Mouse (Mus musculus): Measurements from ENCODE around the gene Mrpl39.

DNA sequence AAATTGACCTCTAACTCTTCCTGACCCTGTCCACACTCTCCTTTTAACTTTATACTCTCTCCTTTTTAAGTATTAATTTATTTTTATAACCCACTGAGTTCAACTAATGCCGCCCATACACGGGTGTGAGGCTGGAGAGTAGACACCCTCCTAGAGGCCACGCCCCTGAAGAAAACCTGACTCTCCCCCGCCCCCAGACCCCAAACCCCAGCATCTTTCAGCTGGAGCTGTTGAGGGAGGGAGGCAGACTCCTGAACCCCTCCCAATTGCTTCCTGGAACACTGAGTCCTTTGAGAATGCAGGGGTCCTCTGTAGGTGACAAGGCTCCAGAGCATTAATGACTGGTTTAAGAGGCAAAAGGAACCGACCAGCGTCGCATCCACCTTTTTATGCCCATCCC lies 49.4 kb upstream of the Mrpl39 start:
- TF ChIP-seq POLR2A (IDR thresholded peaks at IDR 0.05; ENCODE audit: low read depth, low read length): no peak
- no peak for TF ChIP-seq CTCF (IDR thresholded peaks at IDR 0.05; ENCODE audit: extremely low read depth, insufficient read depth, insufficient read length, insufficient replicate concordance)

Data from spleen, adult 2 months (tissue).